Mouse (Mus musculus): ENCODE measurements at regions not wholly inside any gene's neighbourhood (a gene's known extent, or its start where the extent isn't known, plus 50 kb on each side); places are given as distances from the start of the nearest gene placed in this dataset.

- TF ChIP-seq EP300 (IDR thresholded peaks at IDR 0.05; ENCODE audit: insufficient read depth, low read depth, low read length), result no peak
- no peak for TF ChIP-seq POLR2A (IDR thresholded peaks at IDR 0.05; ENCODE audit: insufficient read depth, low read depth, low read length)
Observed at GRCm38 (mm10) chr10:99592220-99592619, 167.2 kb downstream of the Csl start.
